Mouse (Mus musculus): ENCODE data around the gene Smug1. TPM values are rescaled to one million over a fixed set of nuclear protein-coding genes. Genes with fewer than 3 reads are reported as not detected.

Smug1 gene
- polyA plus RNA-seq, 1 experiment from 2014 or later: 18.1 TPM

GRCm38 (mm10) chr15:103145635-103146299 lies 21.1 kb downstream of the Smug1 start:
- Histone ChIP-seq H3K4me1 (ENCODE audit: insufficient read depth) (no peaks in the 10 kb centered on the region), H3K4me2 (no peak overlapping the region), H3K27ac (ENCODE audit: low read depth) (no peak overlapping the region), H3K27me3 (ENCODE audit: insufficient read depth, low read length) (peaks cover 56% of the 10 kb centered on the region), H3K9ac (no peak overlapping the region), H3K9me3 (ENCODE audit: low read depth, low read length) (no peaks in the 10 kb centered on the region), H3K4me3 (ENCODE audit: low read depth, low read length) (no peak overlapping the region), H3K36me3 (ENCODE audit: insufficient read depth) (no peaks in the 10 kb centered on the region)
- 71% methylated on average over 11 of the region's 11 CpGs for WGBS
- no peak for TF ChIP-seq CTCF (IDR thresholded peaks at IDR 0.05; ENCODE audit: low read depth)
- DNase-seq (no peak), ATAC-seq (ENCODE audit: insufficient read depth) (no peak)

GRCm38 (mm10) chr15:103144176-103144575 lies 22.7 kb downstream of the Smug1 start:
- ATAC-seq (ENCODE audit: insufficient read depth) (no peak), DNase-seq (no peak)
- TF ChIP-seq CTCF (IDR thresholded peaks at IDR 0.05; ENCODE audit: low read depth): no peak
- H3K36me3 ChIP-seq (ENCODE audit: insufficient read depth): no peaks in the 10 kb centered on the region
- no peak overlapping the region for H3K9ac ChIP-seq
- H3K4me2 ChIP-seq: no peak overlapping the region
- H3K9me3 ChIP-seq (ENCODE audit: low read depth, low read length): no peaks in the 10 kb centered on the region
- WGBS: 27% methylated on average over 3 of the region's 3 CpGs
- H3K4me3 ChIP-seq (ENCODE audit: low read depth, low read length): no peak overlapping the region
- peaks cover 60% of the 10 kb centered on the region for H3K27me3 ChIP-seq (ENCODE audit: insufficient read depth, low read length)
- no peak overlapping the region for H3K27ac ChIP-seq (ENCODE audit: low read depth)
- no peaks in the 10 kb centered on the region for H3K4me1 ChIP-seq (ENCODE audit: insufficient read depth)

GRCm38 (mm10) chr15:103135431-103135947 lies 31.4 kb downstream of the Smug1 start:
- TF ChIP-seq CTCF (IDR thresholded peaks at IDR 0.05; ENCODE audit: low read depth): no peak
- Histone ChIP-seq H3K4me2 (no peak overlapping the region), H3K9ac (no peak overlapping the region; the same call in 1 of the 2 replicates), H3K27me3 (ENCODE audit: insufficient read depth, low read length) (peaks cover 20% of the 10 kb centered on the region; the same call in 1 of the 2 replicates), H3K27ac (ENCODE audit: low read depth) (no peak overlapping the region), H3K36me3 (ENCODE audit: insufficient read depth) (no peaks in the 10 kb centered on the region), H3K4me3 (ENCODE audit: low read depth, low read length) (no peak overlapping the region), H3K4me1 (ENCODE audit: insufficient read depth) (0 out of 2 replicates have a peak, but pooled peaks cover 4% of the 10 kb centered on the region), H3K9me3 (ENCODE audit: low read depth, low read length) (no peaks in the 10 kb centered on the region)
- WGBS: 22% methylated on average over 13 of the region's 13 CpGs
- DNase-seq (no peak), ATAC-seq (ENCODE audit: insufficient read depth) (no peak)

- no peak for TF ChIP-seq CTCF (IDR thresholded peaks at IDR 0.05; ENCODE audit: low read depth)
- DNase-seq: no peak
- H3K9me3 ChIP-seq (ENCODE audit: low read depth, low read length): no peaks in the 10 kb centered on the region
- 0 out of 2 replicates have a peak, but pooled peaks cover 4% of the 10 kb centered on the region for H3K4me1 ChIP-seq (ENCODE audit: insufficient read depth)
- H3K36me3 ChIP-seq (ENCODE audit: insufficient read depth): no peaks in the 10 kb centered on the region
- H3K9ac ChIP-seq: no peak overlapping the region
- ATAC-seq (ENCODE audit: insufficient read depth): no peak
- H3K27me3 ChIP-seq (ENCODE audit: insufficient read depth, low read length): peaks cover 17% of the 10 kb centered on the region; the same call in 1 of the 2 replicates
- 33% methylated on average over 5 of the region's 5 CpGs for WGBS
- H3K4me2 ChIP-seq: no peak overlapping the region
- no peak overlapping the region for H3K27ac ChIP-seq (ENCODE audit: low read depth)
- no peak overlapping the region for H3K4me3 ChIP-seq (ENCODE audit: low read depth, low read length)
Observed at GRCm38 (mm10) chr15:103134277-103135086, 32.4 kb downstream of the Smug1 start.

GRCm38 (mm10) chr15:103133761-103134160 lies 33.1 kb downstream of the Smug1 start:
- no peak overlapping the region for H3K27ac ChIP-seq (ENCODE audit: low read depth)

GRCm38 (mm10) chr15:103130729-103131128 lies 36.2 kb downstream of the Smug1 start:
- Histone ChIP-seq H3K36me3 (ENCODE audit: insufficient read depth) (no peaks in the 10 kb centered on the region), H3K9ac (no peak overlapping the region), H3K4me2 (no peak overlapping the region), H3K9me3 (ENCODE audit: low read depth, low read length) (no peaks in the 10 kb centered on the region), H3K27me3 (ENCODE audit: insufficient read depth, low read length) (peaks cover 13% of the 10 kb centered on the region; the same call in 1 of the 2 replicates), H3K27ac (ENCODE audit: low read depth) (no peak overlapping the region), H3K4me1 (ENCODE audit: insufficient read depth) (peaks cover 10% of the 10 kb centered on the region), H3K4me3 (ENCODE audit: low read depth, low read length) (no peak overlapping the region)
- DNase-seq: peak; percentile 66
- WGBS: 58% methylated on average over 1 of the region's 1 CpGs
- no peak for ATAC-seq (ENCODE audit: insufficient read depth)
- TF ChIP-seq CTCF (IDR thresholded peaks at IDR 0.05; ENCODE audit: low read depth): peak; percentile 65

More at GRCm38 (mm10) chr15:103133761-103134160, 33.1 kb downstream of the Smug1 start:
- H3K27me3 ChIP-seq (ENCODE audit: insufficient read depth, low read length): peaks cover 17% of the 10 kb centered on the region; the same call in 1 of the 2 replicates
- H3K9ac ChIP-seq: no peak overlapping the region
- no peaks in the 10 kb centered on the region for H3K9me3 ChIP-seq (ENCODE audit: low read depth, low read length)
- DNase-seq (no peak), ATAC-seq (ENCODE audit: insufficient read depth) (peak; percentile 24; the same call in 1 of the 2 replicates)
- no peak overlapping the region for H3K4me3 ChIP-seq (ENCODE audit: low read depth, low read length)
- H3K4me1 ChIP-seq (ENCODE audit: insufficient read depth): 0 out of 2 replicates have a peak, but pooled peaks cover 4% of the 10 kb centered on the region
- no peaks in the 10 kb centered on the region for H3K36me3 ChIP-seq (ENCODE audit: insufficient read depth)
- no peak for TF ChIP-seq CTCF (IDR thresholded peaks at IDR 0.05; ENCODE audit: low read depth)
- 18% methylated on average over 4 of the region's 4 CpGs for WGBS
- no peak overlapping the region for H3K4me2 ChIP-seq

- Histone ChIP-seq H3K27me3 (ENCODE audit: insufficient read depth, low read length) (peaks cover 12% of the 10 kb centered on the region; the same call in 1 of the 2 replicates), H3K9me3 (ENCODE audit: low read depth, low read length) (no peaks in the 10 kb centered on the region), H3K9ac (no peak overlapping the region), H3K27ac (ENCODE audit: low read depth) (no peak overlapping the region), H3K4me3 (ENCODE audit: low read depth, low read length) (no peak overlapping the region), H3K36me3 (ENCODE audit: insufficient read depth) (no peaks in the 10 kb centered on the region), H3K4me1 (ENCODE audit: insufficient read depth) (peaks cover 6% of the 10 kb centered on the region), H3K4me2 (no peak overlapping the region)
- ATAC-seq (ENCODE audit: insufficient read depth) (no peak), DNase-seq (no peak)
- WGBS: 23% methylated on average over 6 of the region's 6 CpGs
- TF ChIP-seq CTCF (IDR thresholded peaks at IDR 0.05; ENCODE audit: low read depth): no peak
Observed at GRCm38 (mm10) chr15:103129289-103129688, 37.6 kb downstream of the Smug1 start.
